Mouse (Mus musculus): ENCODE data around the gene Zfp212. TPM values are rescaled to one million over a fixed set of nuclear protein-coding genes. Genes with fewer than 3 reads are reported as not detected.

Gene Zfp212
- polyA plus RNA-seq (2014; fragmentation: Nextera tagmentation; extraction: Ambion mirVana) = 14.2 and 15.4 TPM in 2 replicates

GRCm38 (mm10) chr6:47920447-47921340 lies at the start of gene Zfp212:
Gene Zfp212 (plus strand): TSS chr6:47920476.
- 1% methylated on average over 67 of the region's 67 CpGs for WGBS
- Histone ChIP-seq H3K27me3 (ENCODE audit: control insufficient read depth, insufficient read depth, low read length) (no peaks in the 10 kb centered on the region), H3K4me1 (ENCODE audit: control insufficient read depth, insufficient read depth, low read length) (peaks cover 9% of the 10 kb centered on the region), H3K27ac (ENCODE audit: low read depth, low read length) (peak within 1 kb of the TSS; percentile 90), H3K36me3 (ENCODE audit: control insufficient read depth, insufficient read depth, low read length) (no peaks in the 10 kb centered on the region), H3K9ac (ENCODE audit: low read length) (peak within 1 kb of the TSS; percentile 89), H3K4me2 (ENCODE audit: low read depth) (peak within 1 kb of the TSS; percentile 72), H3K4me3 (ENCODE audit: low read depth, low read length) (peak within 1 kb of the TSS; percentile 86), H3K9me3 (ENCODE audit: control insufficient read depth, low read length) (no peaks in the 10 kb centered on the region)
- ATAC-seq (ENCODE audit: insufficient read depth, low FRiP score, low TSS enrichment) = peak; percentile 93
- DNase-seq (ENCODE audit: low spot score) = peak; percentile 92

GRCm38 (mm10) chr6:47872266-47872665 lies 48.0 kb upstream of the Zfp212 start:
- H3K27ac ChIP-seq (ENCODE audit: low read depth, low read length) = no peak overlapping the region
- no peak overlapping the region for H3K4me3 ChIP-seq (ENCODE audit: low read depth, low read length)
- DNase-seq (ENCODE audit: low spot score) = no peak
- no peaks in the 10 kb centered on the region for H3K27me3 ChIP-seq (ENCODE audit: control insufficient read depth, insufficient read depth, low read length)
- H3K4me1 ChIP-seq (ENCODE audit: control insufficient read depth, insufficient read depth, low read length) = no peaks in the 10 kb centered on the region
- no peaks in the 10 kb centered on the region for H3K36me3 ChIP-seq (ENCODE audit: control insufficient read depth, insufficient read depth, low read length)
- no peak overlapping the region for H3K9ac ChIP-seq (ENCODE audit: low read length)
- 87% methylated on average over 5 of the region's 5 CpGs for WGBS
- H3K4me2 ChIP-seq (ENCODE audit: low read depth) = no peak overlapping the region
- ATAC-seq (ENCODE audit: insufficient read depth, low FRiP score, low TSS enrichment) = no peak
- no peaks in the 10 kb centered on the region for H3K9me3 ChIP-seq (ENCODE audit: control insufficient read depth, low read length)

- WGBS = 7% methylated on average over 9 of the region's 9 CpGs
- Histone ChIP-seq H3K36me3 (ENCODE audit: control insufficient read depth, insufficient read depth, low read length) (peaks cover 2% of the 10 kb centered on the region; the same call in 1 of the 2 replicates), H3K9me3 (ENCODE audit: control insufficient read depth, low read length) (no peaks in the 10 kb centered on the region; the same call in 1 of the 2 replicates), H3K9ac (ENCODE audit: low read length) (peak within 1 kb of the TSS; percentile 94), H3K4me1 (ENCODE audit: control insufficient read depth, insufficient read depth, low read length) (peaks cover 8% of the 10 kb centered on the region), H3K27ac (ENCODE audit: low read depth, low read length) (peak within 1 kb of the TSS; percentile 95), H3K27me3 (ENCODE audit: control insufficient read depth, insufficient read depth, low read length) (no peaks in the 10 kb centered on the region), H3K4me3 (ENCODE audit: low read depth, low read length) (peak within 1 kb of the TSS; percentile 74), H3K4me2 (ENCODE audit: low read depth) (peak within 1 kb of the TSS; percentile 84)
- ATAC-seq (ENCODE audit: insufficient read depth, low FRiP score, low TSS enrichment) = no peak
- no peak for DNase-seq (ENCODE audit: low spot score)
Observed at GRCm38 (mm10) chr6:47877058-47877457, 43.2 kb upstream of the Zfp212 start, which contains the start of gene Zfp282. Gene Zfp282 (plus strand): TSS chr6:47877204.

GRCm38 (mm10) chr6:47877461-47878132 lies 42.7 kb upstream of the Zfp212 start:
- ATAC-seq (ENCODE audit: insufficient read depth, low FRiP score, low TSS enrichment) (peak; percentile 96), DNase-seq (ENCODE audit: low spot score) (peak; percentile 92)
- Histone ChIP-seq H3K4me1 (ENCODE audit: control insufficient read depth, insufficient read depth, low read length) (peaks cover 8% of the 10 kb centered on the region), H3K27me3 (ENCODE audit: control insufficient read depth, insufficient read depth, low read length) (no peaks in the 10 kb centered on the region), H3K9ac (ENCODE audit: low read length) (peak overlapping the region; percentile 94), H3K4me3 (ENCODE audit: low read depth, low read length) (peak overlapping the region; percentile 74), H3K9me3 (ENCODE audit: control insufficient read depth, low read length) (no peaks in the 10 kb centered on the region; the same call in 1 of the 2 replicates), H3K27ac (ENCODE audit: low read depth, low read length) (peak overlapping the region; percentile 95), H3K4me2 (ENCODE audit: low read depth) (peak overlapping the region; percentile 84), H3K36me3 (ENCODE audit: control insufficient read depth, insufficient read depth, low read length) (peaks cover 2% of the 10 kb centered on the region; the same call in 1 of the 2 replicates)
- WGBS = under 1% methylated on average over 46 of the region's 71 CpGs

- Histone ChIP-seq H3K4me2 (ENCODE audit: low read depth) (peak overlapping the region; percentile 84), H3K4me1 (ENCODE audit: control insufficient read depth, insufficient read depth, low read length) (peaks cover 8% of the 10 kb centered on the region), H3K9ac (ENCODE audit: low read length) (peak overlapping the region; percentile 94), H3K9me3 (ENCODE audit: control insufficient read depth, low read length) (no peaks in the 10 kb centered on the region; the same call in 1 of the 2 replicates), H3K27me3 (ENCODE audit: control insufficient read depth, insufficient read depth, low read length) (no peaks in the 10 kb centered on the region), H3K27ac (ENCODE audit: low read depth, low read length) (peak overlapping the region; percentile 95), H3K4me3 (ENCODE audit: low read depth, low read length) (peak overlapping the region; percentile 74), H3K36me3 (ENCODE audit: control insufficient read depth, insufficient read depth, low read length) (peaks cover 2% of the 10 kb centered on the region; the same call in 1 of the 2 replicates)
- DNase-seq (ENCODE audit: low spot score) (peak; percentile 33), ATAC-seq (ENCODE audit: insufficient read depth, low FRiP score, low TSS enrichment) (no peak)
- WGBS = 1% methylated on average over 11 of the region's 11 CpGs
Observed at GRCm38 (mm10) chr6:47878133-47878514, 42.2 kb upstream of the Zfp212 start.

GRCm38 (mm10) chr6:47878593-47878992 lies 41.7 kb upstream of the Zfp212 start:
- Histone ChIP-seq H3K4me3 (ENCODE audit: low read depth, low read length) (peak overlapping the region; percentile 74), H3K9ac (ENCODE audit: low read length) (peak overlapping the region; percentile 94), H3K27ac (ENCODE audit: low read depth, low read length) (no peak overlapping the region), H3K36me3 (ENCODE audit: control insufficient read depth, insufficient read depth, low read length) (peaks cover 2% of the 10 kb centered on the region; the same call in 1 of the 2 replicates), H3K4me2 (ENCODE audit: low read depth) (peak overlapping the region; percentile 84), H3K27me3 (ENCODE audit: control insufficient read depth, insufficient read depth, low read length) (no peaks in the 10 kb centered on the region), H3K4me1 (ENCODE audit: control insufficient read depth, insufficient read depth, low read length) (peaks cover 8% of the 10 kb centered on the region), H3K9me3 (ENCODE audit: control insufficient read depth, low read length) (no peaks in the 10 kb centered on the region; the same call in 1 of the 2 replicates)
- no peak for ATAC-seq (ENCODE audit: insufficient read depth, low FRiP score, low TSS enrichment)
- no peak for DNase-seq (ENCODE audit: low spot score)
- 45% methylated on average over 3 of the region's 3 CpGs for WGBS

GRCm38 (mm10) chr6:47879049-47879716 lies 41.1 kb upstream of the Zfp212 start:
- WGBS = 72% methylated on average over 4 of the region's 4 CpGs
- no peak for ATAC-seq (ENCODE audit: insufficient read depth, low FRiP score, low TSS enrichment)

GRCm38 (mm10) chr6:47880166-47880565 lies 40.1 kb upstream of the Zfp212 start:
- WGBS = 94% methylated on average over 10 of the region's 10 CpGs
- ATAC-seq (ENCODE audit: insufficient read depth, low FRiP score, low TSS enrichment) = no peak
- H3K4me2 ChIP-seq (ENCODE audit: low read depth) = no peak overlapping the region

More at GRCm38 (mm10) chr6:47879049-47879716, 41.1 kb upstream of the Zfp212 start:
- Histone ChIP-seq H3K4me1 (ENCODE audit: control insufficient read depth, insufficient read depth, low read length) (peaks cover 8% of the 10 kb centered on the region), H3K4me2 (ENCODE audit: low read depth) (peak overlapping the region; percentile 84), H3K36me3 (ENCODE audit: control insufficient read depth, insufficient read depth, low read length) (peaks cover 5% of the 10 kb centered on the region), H3K9ac (ENCODE audit: low read length) (peak overlapping the region; percentile 94; the same call in 1 of the 2 replicates), H3K27me3 (ENCODE audit: control insufficient read depth, insufficient read depth, low read length) (no peaks in the 10 kb centered on the region), H3K4me3 (ENCODE audit: low read depth, low read length) (peak overlapping the region; percentile 74; the same call in 1 of the 2 replicates), H3K9me3 (ENCODE audit: control insufficient read depth, low read length) (no peaks in the 10 kb centered on the region; the same call in 1 of the 2 replicates), H3K27ac (ENCODE audit: low read depth, low read length) (no peak overlapping the region)
- no peak for DNase-seq (ENCODE audit: low spot score)

More at GRCm38 (mm10) chr6:47880166-47880565, 40.1 kb upstream of the Zfp212 start:
- peaks cover 8% of the 10 kb centered on the region for H3K4me1 ChIP-seq (ENCODE audit: control insufficient read depth, insufficient read depth, low read length)
- no peak for DNase-seq (ENCODE audit: low spot score)
- H3K27me3 ChIP-seq (ENCODE audit: control insufficient read depth, insufficient read depth, low read length) = no peaks in the 10 kb centered on the region
- H3K9ac ChIP-seq (ENCODE audit: low read length) = no peak overlapping the region
- H3K4me3 ChIP-seq (ENCODE audit: low read depth, low read length) = no peak overlapping the region
- H3K36me3 ChIP-seq (ENCODE audit: control insufficient read depth, insufficient read depth, low read length) = peaks cover 7% of the 10 kb centered on the region
- no peak overlapping the region for H3K27ac ChIP-seq (ENCODE audit: low read depth, low read length)
- H3K9me3 ChIP-seq (ENCODE audit: control insufficient read depth, low read length) = no peaks in the 10 kb centered on the region; the same call in 1 of the 2 replicates

Measured in neural tube, embryonic 11.5 days (tissue).